Mouse (Mus musculus) brown adipose tissue, adult 24 weeks (tissue): ENCODE results near the gene Gm17409. TPM values are rescaled to one million over a fixed set of nuclear protein-coding genes. Genes with fewer than 3 reads are reported as not detected.

Experiments
- H3K27ac ChIP-seq: fragments of 200-500 bp; replicated peaks from 2 replicates; pipeline ENCODE4 v1.5.1; 2012; ENCODE audit warnings: low read depth, mild to moderate bottlenecking, low read length
- H3K4me1 ChIP-seq: fragments of 200-500 bp; 2 replicates; pipeline ENCODE4 v1.6.1; 2012; ENCODE audit warnings: low read length, mixed read lengths; ENCODE audit not compliant: control insufficient read depth, insufficient read depth, insufficient read length
- H3K4me3 ChIP-seq: fragments of 200-500 bp; 2 replicates; pipeline ENCODE4 v1.5.1; 2012; ENCODE audit warnings: low read depth, mild to moderate bottlenecking, low read length, moderate library complexity; ENCODE audit not compliant: insufficient read depth
- polyA plus RNA-seq: library from polyadenylated mRNA; stranded (reverse); fragments of >200 nt; gene quantifications from 2 replicates; pipeline ENCODE4 v1.2.4, GENCODE M21; 2012; ENCODE audit not compliant: missing spikeins, insufficient read depth, insufficient read length

Gene Gm17409
- polyA plus RNA-seq, 1 experiment: not detected

DNA sequence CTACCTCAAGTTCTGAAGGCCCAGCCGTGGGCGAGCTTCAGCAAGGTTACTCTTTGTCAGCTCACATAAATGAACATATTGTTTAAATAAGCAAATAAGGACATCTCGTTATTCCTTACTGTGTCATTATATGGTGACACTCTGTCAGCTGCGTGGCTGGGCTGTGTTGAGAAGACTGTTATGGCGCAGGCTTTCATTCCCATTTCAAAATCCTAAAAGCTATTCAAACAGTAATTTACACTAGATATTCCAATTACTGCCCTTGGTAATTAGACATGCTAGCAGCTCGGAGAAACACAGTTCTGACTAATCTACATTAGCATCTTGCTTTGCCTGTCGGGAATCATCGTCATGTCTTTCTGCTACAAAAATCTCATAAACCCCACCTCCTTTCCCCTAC is 5.7 kb downstream of the Gm17409 start:
- no peak overlapping the region for H3K4me3 ChIP-seq
- peaks cover 2% of the 10 kb centered on the region; the same call in 1 of the 2 replicates for H3K4me1 ChIP-seq
- no peak overlapping the region for H3K27ac ChIP-seq

DNA sequence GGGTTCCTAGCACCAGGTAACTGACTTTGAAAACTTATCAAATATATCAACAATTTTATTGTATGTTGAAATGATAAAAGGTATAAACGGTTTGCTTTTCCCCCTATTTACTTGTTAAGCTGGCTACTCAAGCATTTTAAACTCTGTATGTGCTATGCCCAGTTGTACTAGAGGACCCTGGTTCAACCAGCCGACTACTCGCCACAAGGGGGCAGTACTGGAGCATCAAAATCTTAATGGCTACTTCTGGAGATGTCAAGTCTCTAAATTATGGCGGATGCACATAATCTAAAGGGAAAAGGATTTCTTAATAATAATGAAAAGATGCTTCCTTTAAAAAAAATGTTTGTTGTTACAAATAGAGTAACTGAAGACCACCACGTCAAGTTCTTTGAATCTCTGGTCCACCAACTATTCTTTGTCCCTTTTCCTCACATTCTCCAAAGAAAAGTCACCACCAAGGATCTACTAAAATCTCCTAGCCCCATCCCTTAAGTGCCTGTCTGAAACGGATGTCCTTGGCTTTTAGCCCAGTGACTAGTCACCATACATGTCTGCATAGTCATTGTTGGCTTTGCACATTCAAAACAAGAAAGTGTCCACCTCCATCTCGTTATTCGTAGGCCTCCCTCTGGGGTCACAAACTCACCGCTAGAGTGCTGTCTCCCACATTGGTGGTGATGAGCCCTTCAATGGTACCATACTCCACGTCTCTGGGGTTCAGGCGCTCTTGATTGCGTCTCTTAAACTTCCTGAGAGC is 7.2 kb downstream of the Gm17409 start:
- Histone ChIP-seq H3K27ac (no peak overlapping the region), H3K4me3 (no peak overlapping the region), H3K4me1 (no peaks in the 10 kb centered on the region)

DNA sequence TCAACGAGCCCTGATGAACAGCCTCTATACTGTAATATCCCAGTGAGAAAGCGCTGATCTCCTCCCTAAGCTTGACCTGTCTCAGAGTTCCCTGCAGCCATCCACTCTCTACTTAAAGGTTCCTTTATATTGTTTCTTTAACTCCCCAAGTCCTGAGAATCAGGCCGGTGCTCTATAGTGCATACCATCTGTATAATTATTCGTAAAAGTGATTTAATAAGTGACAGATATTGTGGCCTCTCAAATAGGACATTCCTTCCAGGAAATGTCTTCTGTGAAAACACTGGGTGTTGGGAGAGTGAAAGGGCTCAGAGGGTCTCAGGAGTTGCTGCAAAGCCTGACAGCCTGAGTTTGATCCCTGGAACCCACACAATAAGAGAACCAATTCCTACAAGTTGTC is 8.2 kb downstream of the Gm17409 start:
- Histone ChIP-seq H3K4me1 (no peaks in the 10 kb centered on the region), H3K4me3 (no peak overlapping the region), H3K27ac (no peak overlapping the region)

DNA sequence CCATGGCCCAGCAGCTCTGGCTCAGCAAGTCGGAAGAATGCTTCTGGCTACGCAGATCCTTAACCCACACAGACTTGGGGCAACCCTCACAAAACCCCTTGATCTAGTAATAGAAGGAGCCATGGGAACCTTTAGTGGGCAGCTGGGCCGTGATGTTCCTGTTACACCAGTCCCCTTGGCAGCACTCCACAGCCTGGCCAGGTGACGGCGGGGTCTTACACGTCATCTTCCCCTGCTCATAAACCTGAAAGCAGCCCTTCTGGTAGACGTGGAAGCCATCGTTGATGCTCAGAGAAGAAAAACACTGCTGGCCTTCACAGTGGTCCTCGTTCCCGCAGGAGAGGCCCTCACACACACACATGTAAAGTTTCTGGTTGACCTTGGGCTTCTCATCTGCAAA is 9.6 kb downstream of the Gm17409 start:
- Histone ChIP-seq H3K27ac (no peak overlapping the region), H3K4me1 (no peaks in the 10 kb centered on the region), H3K4me3 (no peak overlapping the region)

DNA sequence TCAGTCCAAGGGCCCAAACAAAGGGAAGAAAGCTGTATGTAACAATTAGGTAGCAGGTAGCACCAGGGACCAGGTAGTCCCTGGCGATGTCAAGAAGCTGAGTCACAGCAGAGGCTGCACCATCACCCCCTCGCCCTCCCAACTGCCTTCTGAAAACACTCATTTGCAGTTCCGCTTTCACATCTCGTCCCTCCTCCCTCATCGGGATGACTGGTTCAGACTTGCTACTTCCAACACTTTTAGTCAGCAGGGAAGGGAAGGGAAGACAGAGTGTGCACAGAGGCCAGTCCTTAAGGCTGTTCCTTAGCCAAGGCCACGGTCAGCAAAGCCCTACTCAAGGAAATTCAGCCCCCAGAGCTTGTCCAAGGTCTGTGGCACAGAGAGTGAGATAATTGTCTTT is 10.8 kb downstream of the Gm17409 start:
- Histone ChIP-seq H3K4me1 (peaks cover 5% of the 10 kb centered on the region), H3K4me3 (no peak overlapping the region), H3K27ac (no peak overlapping the region)

GRCm38 (mm10) chr2:58481450-58482100 is 11.7 kb downstream of the Gm17409 start:
- Histone ChIP-seq H3K4me1 (peaks cover 14% of the 10 kb centered on the region), H3K4me3 (no peak overlapping the region), H3K27ac (no peak overlapping the region)

GRCm38 (mm10) chr2:58484284-58484965 is 14.5 kb downstream of the Gm17409 start:
- H3K4me1 ChIP-seq: peaks cover 19% of the 10 kb centered on the region

GRCm38 (mm10) chr2:58485152-58485551 is 15.2 kb downstream of the Gm17409 start:
- Histone ChIP-seq H3K4me1 (peaks cover 22% of the 10 kb centered on the region), H3K4me3 (no peak overlapping the region), H3K27ac (no peak overlapping the region)

More at GRCm38 (mm10) chr2:58484284-58484965, 14.5 kb downstream of the Gm17409 start:
- H3K27ac ChIP-seq: no peak overlapping the region
- H3K4me3 ChIP-seq: no peak overlapping the region

DNA sequence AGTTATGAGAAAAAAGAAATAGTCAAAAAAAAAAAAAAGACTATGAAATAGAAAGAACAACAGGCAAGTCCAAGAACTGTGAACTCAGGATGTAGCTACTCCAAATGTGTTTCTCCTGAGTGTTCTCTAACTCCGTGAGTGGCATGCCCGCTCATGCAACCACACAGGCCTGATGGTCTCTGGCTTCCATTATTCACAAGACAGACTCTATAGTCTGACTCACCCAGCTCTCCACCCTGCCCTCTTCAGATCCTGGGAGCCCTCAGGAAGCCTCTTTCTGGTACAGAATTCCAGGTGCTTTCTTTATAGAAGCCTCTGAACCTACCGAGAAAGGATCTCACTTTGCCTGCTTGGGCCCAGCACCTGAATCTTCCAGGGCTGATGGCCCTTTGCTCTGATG is 15.8 kb downstream of the Gm17409 start:
- Histone ChIP-seq H3K4me3 (no peak overlapping the region), H3K4me1 (peaks cover 23% of the 10 kb centered on the region), H3K27ac (no peak overlapping the region)

- peaks cover 23% of the 10 kb centered on the region for H3K4me1 ChIP-seq
- no peak overlapping the region for H3K4me3 ChIP-seq
- H3K27ac ChIP-seq: no peak overlapping the region
Measured at GRCm38 (mm10) chr2:58486441-58487278, 16.7 kb downstream of the Gm17409 start.

DNA sequence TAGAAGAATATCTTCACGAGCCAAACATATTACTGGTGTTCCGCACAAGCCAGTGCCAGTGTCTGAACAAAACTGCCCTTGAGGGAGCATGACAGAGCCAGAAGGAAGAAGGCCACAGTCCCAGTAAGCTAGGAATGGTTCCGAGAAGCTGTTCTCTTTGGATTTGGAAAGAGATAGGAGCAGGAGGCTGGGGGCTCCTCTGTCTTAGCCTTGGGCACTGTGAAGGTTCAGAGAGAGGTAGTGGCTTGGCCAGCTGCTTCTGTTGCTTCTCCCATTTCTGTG is 17.3 kb downstream of the Gm17409 start:
- no peak overlapping the region for H3K27ac ChIP-seq
- peaks cover 23% of the 10 kb centered on the region for H3K4me1 ChIP-seq

GRCm38 (mm10) chr2:58488404-58488803 is 18.5 kb downstream of the Gm17409 start:
- no peak overlapping the region for H3K4me3 ChIP-seq
- no peak overlapping the region for H3K27ac ChIP-seq
- H3K4me1 ChIP-seq: peaks cover 23% of the 10 kb centered on the region

More for the DNA sequence above, 17.3 kb downstream of the Gm17409 start:
- no peak overlapping the region for H3K4me3 ChIP-seq

GRCm38 (mm10) chr2:58489275-58489674 is 19.4 kb downstream of the Gm17409 start:
- Histone ChIP-seq H3K4me3 (no peak overlapping the region), H3K4me1 (peaks cover 23% of the 10 kb centered on the region), H3K27ac (no peak overlapping the region)

DNA sequence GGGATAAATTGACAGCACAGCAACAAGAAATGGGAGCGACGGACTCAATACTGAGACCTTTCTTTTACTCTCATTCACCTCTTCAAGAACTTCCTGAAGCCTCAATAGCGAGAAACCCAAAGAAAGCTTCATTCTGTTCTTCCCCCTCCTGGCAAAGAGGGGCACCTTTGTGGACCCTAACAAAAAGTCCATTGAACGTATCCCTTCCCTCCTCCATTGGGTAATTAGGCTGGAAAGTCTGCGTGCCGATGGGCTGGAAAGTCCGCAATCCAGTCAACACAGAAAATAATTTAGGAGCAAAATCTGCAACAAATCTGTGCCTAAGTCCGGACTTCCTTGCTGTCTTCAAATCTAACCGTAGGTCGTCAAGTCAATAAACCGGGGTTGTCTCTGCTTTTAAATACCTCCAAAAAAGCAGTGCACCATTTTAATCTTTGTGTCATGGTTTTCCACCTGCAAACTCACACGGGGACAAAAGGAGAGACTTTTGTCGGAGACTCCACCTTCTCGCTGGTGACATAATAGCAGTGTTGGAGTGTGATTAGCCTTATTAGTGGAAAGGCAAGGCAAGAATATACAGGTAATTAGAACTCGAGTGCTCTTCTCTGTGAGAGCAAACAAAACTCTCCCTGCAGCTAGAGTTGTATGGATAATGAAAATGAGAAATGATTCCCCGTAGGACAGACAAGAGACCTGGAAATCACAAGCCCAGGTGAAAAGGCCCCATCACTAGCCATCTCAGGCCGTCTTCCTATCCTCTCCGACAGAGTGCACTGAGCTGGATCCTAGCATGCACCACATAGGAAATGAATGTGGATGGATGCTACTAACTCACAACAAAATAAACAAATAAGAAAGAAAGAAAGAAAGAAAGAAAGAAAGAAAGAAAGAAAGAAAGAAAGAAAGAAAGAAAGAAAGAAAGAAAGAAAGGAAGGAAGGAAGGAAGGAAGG is 24.0 kb downstream of the Gm17409 start:
- no peak overlapping the region for H3K27ac ChIP-seq
- H3K4me1 ChIP-seq: peaks cover 13% of the 10 kb centered on the region
- no peak overlapping the region for H3K4me3 ChIP-seq
